In the genomic region with DNA sequence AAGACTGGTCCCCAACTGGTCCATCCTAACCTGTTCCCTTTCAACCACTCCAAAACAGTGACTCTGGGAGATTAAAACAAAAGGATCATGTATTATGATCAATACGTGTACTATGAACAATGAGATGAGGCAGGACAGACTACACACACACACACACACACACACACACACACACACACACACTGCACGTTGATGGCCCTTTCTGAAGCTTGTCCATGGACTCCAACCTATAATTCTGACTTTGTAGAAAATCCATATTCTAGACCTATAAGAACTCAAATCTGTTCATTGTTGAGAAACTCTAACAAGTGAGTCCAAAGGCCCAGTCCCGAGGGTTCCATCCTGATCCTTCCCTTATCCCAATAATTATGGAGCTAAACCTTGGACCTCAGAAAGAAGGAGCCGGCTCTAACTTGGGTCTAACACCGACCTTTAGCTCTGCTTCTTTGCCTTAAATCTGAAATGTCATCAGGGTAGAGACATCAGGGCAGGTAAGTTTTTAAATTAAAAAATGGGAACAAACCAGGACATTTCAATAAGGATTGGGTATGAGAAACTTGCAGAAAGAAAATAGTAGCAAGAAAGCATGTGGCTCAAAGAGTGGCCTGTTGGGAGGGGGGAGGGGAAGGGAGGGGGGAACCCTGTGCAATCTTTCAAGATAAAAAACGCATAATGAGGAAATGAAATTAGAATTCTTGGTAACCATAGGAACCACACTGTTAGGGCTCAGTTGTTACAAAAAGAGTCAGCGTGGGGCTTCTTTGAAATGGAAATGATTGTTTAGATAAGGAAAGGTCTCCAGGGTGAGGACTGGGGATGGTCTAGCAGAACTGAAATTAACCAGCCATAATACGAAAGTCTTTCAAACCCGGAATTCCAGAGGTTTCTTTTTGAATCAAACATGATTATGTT, we compare ENCODE assay signal across 8 mouse cellular contexts.
DNase-seq lines count a peak whose midpoint lies in the region; ATAC-seq and TF ChIP-seq lines count a peak whose summit lies in the region.
"Had no signal": no experiment of that assay in that cellular context is flagged by ENCODE, and none has a peak within 500 bp of the region (broad histone marks: within the 10 kb centered on the region; RNA-seq: fewer than 3 reads in every experiment).

No protein-coding gene starts in this region.

- no peaks in the 10 kb centered on the region for H3K27me3 ChIP-seq in hindbrain, embryonic 11.5 days (ENCODE audit: control insufficient read depth, insufficient read depth, low read length)
- no peaks in the 10 kb centered on the region for H3K27me3 ChIP-seq in midbrain, embryonic 15.5 days (replicated peaks)
- H3K27me3 ChIP-seq: megakaryocyte, embryonic 14.5 days had no signal

- H3K27ac ChIP-seq in cortical plate, adult 2 months (ENCODE audit: insufficient read depth, low read length): peak overlapping the region; percentile 5; the same call in 1 of the 2 replicates
- H3K27ac ChIP-seq in hindbrain, embryonic 11.5 days (ENCODE audit: low read depth, low read length): 0 out of 2 replicates have a peak overlapping the region, but pooled peaks have one; percentile 36
- peak overlapping the region; percentile 55; the same call in 1 of the 2 replicates for H3K27ac ChIP-seq in midbrain, embryonic 15.5 days

- no peak overlapping the region for H3K4me3 ChIP-seq in cortical plate, adult 2 months (ENCODE audit: insufficient read depth, low read length)
- no peak overlapping the region for H3K4me3 ChIP-seq in hindbrain, embryonic 11.5 days (ENCODE audit: low read depth, low read length)
- no peak overlapping the region for H3K4me3 ChIP-seq in midbrain, embryonic 15.5 days
- H3K4me3 ChIP-seq: megakaryocyte, embryonic 14.5 days had no signal

- no peak for TF ChIP-seq POLR2A in cortical plate, adult 2 months (IDR thresholded peaks at IDR 0.05; ENCODE audit: extremely low read depth, insufficient read depth, low read length)

- H3K9ac ChIP-seq in hindbrain, embryonic 11.5 days (ENCODE audit: low read depth, low read length): no peak overlapping the region
- H3K9ac ChIP-seq in midbrain, embryonic 15.5 days: no peak overlapping the region

- H3K9me3 ChIP-seq in hindbrain, embryonic 11.5 days (ENCODE audit: control insufficient read depth, low read length): no peaks in the 10 kb centered on the region
- no peaks in the 10 kb centered on the region for H3K9me3 ChIP-seq in midbrain, embryonic 15.5 days
- H3K9me3 ChIP-seq: megakaryocyte, embryonic 14.5 days had no signal

- peak; percentile 87 for ATAC-seq in hindbrain, embryonic 11.5 days (ENCODE audit: low FRiP score)
- peak; percentile 87 for ATAC-seq in midbrain, embryonic 15.5 days (replicated peaks)

- H3K4me2 ChIP-seq in hindbrain, embryonic 11.5 days (replicated peaks; ENCODE audit: low read depth, low read length): no peak overlapping the region
- no peak overlapping the region; the same call in 1 of the 2 replicates for H3K4me2 ChIP-seq in midbrain, embryonic 15.5 days

- H3K36me3 ChIP-seq in hindbrain, embryonic 11.5 days (ENCODE audit: control insufficient read depth, insufficient read depth, low read length): no peaks in the 10 kb centered on the region
- H3K36me3 ChIP-seq in midbrain, embryonic 15.5 days (replicated peaks): no peaks in the 10 kb centered on the region

- peaks cover 7% of the 10 kb centered on the region for H3K4me1 ChIP-seq in cortical plate, adult 2 months (ENCODE audit: control insufficient read depth, insufficient read depth, low read length)
- no peaks in the 10 kb centered on the region; the same call in 1 of the 2 replicates for H3K4me1 ChIP-seq in hindbrain, embryonic 11.5 days (replicated peaks; ENCODE audit: control insufficient read depth, insufficient read depth, low read length)
- H3K4me1 ChIP-seq in midbrain, embryonic 15.5 days: peaks cover 12% of the 10 kb centered on the region

- DNase-seq in MN1 (ENCODE audit: low spot score): peak; percentile 54
- peak; percentile 38 for DNase-seq in hindbrain, embryonic 11.5 days (ENCODE audit: low spot score)
- DNase-seq in urinary bladder, postnatal 10 days (ENCODE audit: low spot score): no peak
- no peak for DNase-seq in T-cell, adult 2 months (ENCODE audit: low spot score)
- DNase-seq in spleen, postnatal 10 days (ENCODE audit: low spot score in 2 of 2): no peak

- 35% methylated on average over 9 of the region's 9 CpGs for WGBS in hindbrain, embryonic 11.5 days
- WGBS in midbrain, embryonic 15.5 days: 20% methylated on average over 9 of the region's 9 CpGs

- no peak for TF ChIP-seq CTCF in cortical plate, adult 2 months (IDR thresholded peaks at IDR 0.05; ENCODE audit: extremely low read depth, insufficient read depth, low read length)

Comparison
In these comparisons a context has a peak if more than half of its experiments do, and no peak if none do; other contexts are left out.
1. DNase-seq: peak in MN1 (single experiment) and hindbrain, embryonic 11.5 days (single experiment); none in urinary bladder, postnatal 10 days (single experiment), T-cell, adult 2 months (single experiment) and spleen, postnatal 10 days (0 of 2).
2. H3K27ac ChIP-seq: peak in every context shown above with its lines; median percentile 55 in midbrain, embryonic 15.5 days; 36 in hindbrain, embryonic 11.5 days; 5 in cortical plate, adult 2 months.